Mouse (Mus musculus): ENCODE measurements around the gene Orc1. TPM values are rescaled to one million over a fixed set of nuclear protein-coding genes. Genes with fewer than 3 reads are reported as not detected.

The Orc1 gene
- 0.17 and 3.8 TPM in 2 replicates for polyA plus RNA-seq (2012; ENCODE audit: low replicate concordance)

DNA sequence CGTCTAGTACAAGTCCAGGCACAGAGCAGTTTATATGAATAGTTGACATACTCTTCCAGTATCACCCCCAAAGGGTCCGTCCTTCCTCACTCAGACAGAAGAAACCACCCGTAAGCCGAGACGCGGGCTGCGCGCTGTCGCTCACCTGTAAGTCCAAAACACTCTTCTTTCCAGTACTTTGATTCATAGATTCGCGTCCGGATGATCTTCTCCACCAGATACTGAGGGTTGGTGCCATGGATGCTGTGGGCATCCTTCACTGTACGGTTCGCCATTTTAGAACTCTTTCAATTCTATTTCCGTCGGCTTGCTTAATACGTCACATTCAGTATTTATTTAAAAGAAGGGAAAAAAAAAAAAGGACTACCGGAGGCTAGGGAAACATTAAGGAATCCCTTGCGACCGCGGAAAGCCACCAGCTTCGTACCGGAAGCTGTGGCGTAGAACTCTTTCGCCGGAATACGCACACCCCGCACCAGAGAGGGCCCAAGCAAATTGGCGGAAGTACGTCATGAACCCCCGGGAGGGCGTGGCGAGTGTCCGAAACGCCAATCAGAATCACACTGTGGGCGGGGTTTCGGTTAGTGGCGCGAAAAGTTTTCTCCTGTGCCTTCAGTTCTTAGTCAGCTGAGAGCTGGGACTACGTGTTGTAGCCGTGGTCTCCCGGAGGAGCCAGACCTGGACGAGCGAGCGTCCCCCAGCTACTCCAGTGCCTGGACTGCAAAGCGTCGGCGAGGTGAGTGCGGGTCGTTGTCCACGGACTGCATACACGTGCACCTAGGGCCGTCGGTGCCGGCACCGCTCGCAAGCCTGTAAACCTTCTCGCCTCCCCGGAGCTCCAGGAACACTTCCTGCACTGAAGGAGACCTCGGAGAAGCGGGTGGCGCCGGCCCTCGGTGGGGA lies at the start of gene Orc1, which contains the start of gene Prpf38a:
Orc1 (plus strand) TSS at position 584 of the 903 bp plus-strand sequence.
Prpf38a (minus strand) TSS at position 497 of the 903 bp plus-strand sequence.

DNA sequence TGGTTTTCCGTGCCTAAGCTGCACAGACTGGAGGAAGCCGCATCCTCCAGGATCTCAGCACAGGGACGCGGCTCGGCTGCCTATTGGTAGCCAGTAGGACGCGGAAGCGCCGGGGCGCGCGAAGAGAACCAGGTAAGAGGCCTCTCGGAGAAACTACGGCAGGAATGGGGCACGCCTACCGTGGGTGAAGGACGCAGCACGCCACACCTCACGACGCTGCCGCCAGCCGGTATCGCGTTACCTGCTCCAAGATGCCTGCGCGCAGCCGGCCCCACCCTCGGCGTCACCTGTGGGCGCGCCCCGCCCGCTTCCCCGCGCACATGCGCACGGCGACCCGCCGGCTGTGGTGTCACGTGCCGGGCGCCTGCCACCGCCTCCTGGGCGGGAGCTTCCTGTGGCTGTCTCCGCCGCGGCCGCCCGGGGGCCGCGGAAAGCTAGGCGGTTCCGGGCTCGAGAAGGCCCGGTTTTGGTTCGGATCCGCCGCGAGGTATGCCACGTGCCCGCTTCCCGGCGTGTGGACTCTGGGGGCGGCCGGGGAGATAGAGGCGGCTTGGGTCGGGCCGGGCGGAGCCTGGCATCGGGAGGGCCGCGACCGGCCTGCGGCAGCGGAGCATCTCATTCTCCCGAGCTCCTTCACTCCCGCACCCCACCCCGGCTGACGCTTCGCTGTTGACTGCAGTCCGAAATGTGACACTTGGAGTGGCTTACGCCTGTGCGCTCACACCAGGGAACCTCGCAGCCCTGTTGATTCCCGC lies 40.5 kb downstream of the Orc1 start, which contains the start of gene Cc2d1b:
Cc2d1b (plus strand) TSS at position 354 of the 755 bp plus-strand sequence.

Other genes starting within 250 kb of the Orc1 start
- not detected in 2 replicates for gene Shisal2a, start 196.1 kb upstream of the Orc1 start, polyA plus RNA-seq (2012; ENCODE audit: low replicate concordance)
- gene Gpx7, start 172.5 kb upstream of the Orc1 start, polyA plus RNA-seq (2012; ENCODE audit: low replicate concordance), result 0.89 and 1.7 TPM in 2 replicates
- gene Tut4, start 120.0 kb upstream of the Orc1 start, polyA plus RNA-seq (2012; ENCODE audit: low replicate concordance), result 40.7 and 65.4 TPM in 2 replicates
- 1.3 and 4.0 TPM in 2 replicates for gene Prpf38a, start 87 bp upstream of the Orc1 start, polyA plus RNA-seq (2012; ENCODE audit: low replicate concordance)
- gene Cc2d1b, start 40.5 kb downstream of the Orc1 start, polyA plus RNA-seq (2012; ENCODE audit: low replicate concordance), result 67.9 and 97.8 TPM in 2 replicates
- 0.06 and 0.36 TPM in 2 replicates for gene 3110021N24Rik, start 140.2 kb downstream of the Orc1 start, polyA plus RNA-seq (2012; ENCODE audit: low replicate concordance)
- gene Zfyve9, start 201.4 kb downstream of the Orc1 start, polyA plus RNA-seq (2012; ENCODE audit: low replicate concordance), result 0.68 and 1.6 TPM in 2 replicates